Mouse (Mus musculus) neural tube, embryonic 11.5 days (tissue): ENCODE data around the gene Pcdh9. TPM values are rescaled to one million over a fixed set of nuclear protein-coding genes. Genes with fewer than 3 reads are reported as not detected.

ENCODE experiments used
- ATAC-seq: fragments of 200-750 bp; cut with Nextera tagmentation; 2 replicates; pipeline ENCODE4 v1.8.0; 2017; ENCODE audit warnings: moderate number of reproducible peaks, mild to moderate bottlenecking, moderate TSS enrichment, moderate library complexity; ENCODE audit not compliant: insufficient read depth, low FRiP score, low TSS enrichment
- DNase-seq: peaks from one replicate; pipeline ENCODE4 v3.0.0-alpha.2; 2015; ENCODE audit warnings: low spot score
- H3K27ac ChIP-seq: fragments of 300-500 bp; sonication (generic); 2 replicates; pipeline ENCODE4 v1.5.1; 2014; ENCODE audit warnings: low read depth, mild to moderate bottlenecking, low read length
- H3K27me3 ChIP-seq: fragments of 300-500 bp; sonication (generic); 2 replicates; pipeline ENCODE4 v1.6.1; 2014; ENCODE audit warnings: mild to moderate bottlenecking, low read length, mixed read lengths; ENCODE audit not compliant: control insufficient read depth, insufficient read depth
- H3K36me3 ChIP-seq: fragments of 300-500 bp; sonication (generic); 2 replicates; pipeline ENCODE4 v1.6.1; 2014; ENCODE audit warnings: mild to moderate bottlenecking, low read length, moderate library complexity, mixed read lengths; ENCODE audit not compliant: control insufficient read depth, insufficient read depth
- H3K4me1 ChIP-seq: fragments of 300-500 bp; sonication (generic); 2 replicates; pipeline ENCODE4 v1.6.1; 2014; ENCODE audit warnings: low read length, mixed read lengths; ENCODE audit not compliant: control insufficient read depth, insufficient read depth
- H3K4me2 ChIP-seq: fragments of 300-500 bp; sonication (generic); 2 replicates; pipeline ENCODE4 v1.6.1; 2014; ENCODE audit warnings: low read depth, mild to moderate bottlenecking, moderate library complexity
- H3K4me3 ChIP-seq: fragments of 300-500 bp; sonication (generic); 2 replicates; pipeline ENCODE4 v1.5.1; 2014; ENCODE audit warnings: low read depth, low read length
- H3K9ac ChIP-seq: fragments of 300-500 bp; sonication (generic); 2 replicates; pipeline ENCODE4 v1.6.1; 2014; ENCODE audit warnings: mild to moderate bottlenecking, low read length
- H3K9me3 ChIP-seq: fragments of 300-500 bp; sonication (generic); 2 replicates; pipeline ENCODE4 v1.6.1; 2016; ENCODE audit warnings: low read length; ENCODE audit not compliant: control insufficient read depth
- WGBS: fragments of 180-500 bp; shearing (Covaris S2); extraction: QIAGEN DNeasy Blood & Tissue Kit; methylation state at CpG from one replicate; pipeline ENCODE4 v1.1.7; 2014; 5-methylcytosine and 5-hydroxymethylcytosine counted together
- polyA plus RNA-seq: library from polyadenylated mRNA; unstranded; fragments of >200 nt; fragmentation: Nextera tagmentation; extraction: Ambion mirVana; gene quantifications from 2 replicates; pipeline ENCODE4 v1.2.1, GENCODE M21; 2014

Pcdh9 gene
- polyA plus RNA-seq, 1 experiment from 2014 or later: 48.6 TPM

DNA sequence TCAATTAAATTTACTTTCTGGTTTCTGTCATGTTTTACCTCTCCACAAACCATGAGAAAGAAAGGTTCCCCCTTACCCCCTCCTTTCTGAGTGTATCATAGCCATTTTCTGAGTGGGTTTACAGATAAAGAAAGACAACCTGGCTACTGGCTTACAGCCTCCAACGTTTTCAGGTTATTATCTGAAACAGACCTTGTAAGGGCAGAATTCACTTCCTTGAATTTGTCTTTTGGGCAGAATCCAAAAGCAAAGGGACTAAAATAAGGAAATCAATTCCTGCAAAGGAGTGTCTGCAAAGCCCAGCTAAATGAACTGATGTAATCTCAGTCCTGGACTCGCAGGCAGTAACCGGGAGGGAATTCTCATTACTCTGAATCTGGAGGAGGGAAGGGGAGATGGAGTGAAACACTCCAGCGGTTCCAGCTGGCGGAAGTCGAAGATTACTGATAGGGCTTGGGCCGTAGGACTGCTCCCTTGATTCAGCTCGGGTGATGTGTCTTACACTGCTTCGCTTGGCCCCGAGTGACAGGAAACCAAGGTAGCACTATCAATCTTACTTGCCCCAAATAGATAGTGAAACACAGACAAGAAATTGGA lies 156.3 kb downstream of the Pcdh9 start:
- no peak overlapping the region for H3K4me3 ChIP-seq
- no peaks in the 10 kb centered on the region for H3K9me3 ChIP-seq
- 86% methylated on average over 10 of the region's 10 CpGs for WGBS
- ATAC-seq (no peak), DNase-seq (no peak)
- H3K4me1 ChIP-seq: no peaks in the 10 kb centered on the region
- no peaks in the 10 kb centered on the region for H3K27me3 ChIP-seq
- H3K27ac ChIP-seq: no peak overlapping the region
- H3K9ac ChIP-seq: no peak overlapping the region
- H3K36me3 ChIP-seq: no peaks in the 10 kb centered on the region
- H3K4me2 ChIP-seq: no peak overlapping the region

DNA sequence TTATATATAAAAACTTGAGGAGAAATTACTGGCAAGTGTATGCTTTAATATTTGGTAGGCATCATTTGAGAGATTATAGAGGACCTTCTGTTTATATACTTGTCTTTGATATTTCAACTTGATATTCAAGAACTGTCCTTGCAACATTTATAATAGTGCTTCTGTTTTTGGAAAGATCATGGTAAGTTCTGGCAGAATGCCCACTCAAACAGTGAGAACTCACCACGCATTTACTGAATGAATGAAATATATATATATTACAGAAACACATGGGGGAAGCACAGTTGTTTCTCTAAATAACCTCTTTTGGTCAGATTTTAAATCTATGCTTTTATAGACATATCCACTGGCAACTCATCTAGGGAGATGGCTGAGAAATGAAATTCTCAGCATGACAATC lies 164.7 kb downstream of the Pcdh9 start:
- Histone ChIP-seq H3K4me3 (no peak overlapping the region), H3K4me2 (no peak overlapping the region), H3K27ac (no peak overlapping the region), H3K9me3 (no peaks in the 10 kb centered on the region), H3K27me3 (no peaks in the 10 kb centered on the region), H3K9ac (no peak overlapping the region), H3K4me1 (no peaks in the 10 kb centered on the region), H3K36me3 (no peaks in the 10 kb centered on the region)
- ATAC-seq (no peak), DNase-seq (no peak)
- 79% methylated on average over 1 of the region's 1 CpGs for WGBS

DNA sequence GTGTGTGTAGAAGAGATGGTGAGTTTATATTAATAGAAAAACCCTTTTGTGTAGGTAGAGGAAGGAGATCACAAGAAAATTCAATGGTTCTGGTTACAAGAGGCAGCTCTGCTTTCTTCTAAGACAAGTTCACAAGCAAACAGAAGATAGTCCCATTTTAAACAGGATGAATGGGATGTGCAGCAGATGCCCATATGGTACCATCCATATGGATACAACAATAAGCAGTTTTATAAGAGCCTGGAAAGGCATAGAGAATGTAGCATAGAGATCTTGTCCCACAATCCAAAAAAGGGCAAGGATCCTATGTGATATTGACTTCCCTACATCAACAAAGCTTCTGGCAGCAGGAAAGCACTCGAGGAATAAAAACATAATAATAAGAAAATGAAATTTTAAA lies 171.3 kb downstream of the Pcdh9 start:
- Histone ChIP-seq H3K9ac (no peak overlapping the region), H3K4me2 (no peak overlapping the region), H3K4me3 (no peak overlapping the region), H3K9me3 (no peaks in the 10 kb centered on the region), H3K27ac (no peak overlapping the region), H3K36me3 (no peaks in the 10 kb centered on the region), H3K4me1 (no peaks in the 10 kb centered on the region), H3K27me3 (no peaks in the 10 kb centered on the region)
- DNase-seq: no peak
- no peak for ATAC-seq
- 89% methylated on average over 1 of the region's 1 CpGs for WGBS

DNA sequence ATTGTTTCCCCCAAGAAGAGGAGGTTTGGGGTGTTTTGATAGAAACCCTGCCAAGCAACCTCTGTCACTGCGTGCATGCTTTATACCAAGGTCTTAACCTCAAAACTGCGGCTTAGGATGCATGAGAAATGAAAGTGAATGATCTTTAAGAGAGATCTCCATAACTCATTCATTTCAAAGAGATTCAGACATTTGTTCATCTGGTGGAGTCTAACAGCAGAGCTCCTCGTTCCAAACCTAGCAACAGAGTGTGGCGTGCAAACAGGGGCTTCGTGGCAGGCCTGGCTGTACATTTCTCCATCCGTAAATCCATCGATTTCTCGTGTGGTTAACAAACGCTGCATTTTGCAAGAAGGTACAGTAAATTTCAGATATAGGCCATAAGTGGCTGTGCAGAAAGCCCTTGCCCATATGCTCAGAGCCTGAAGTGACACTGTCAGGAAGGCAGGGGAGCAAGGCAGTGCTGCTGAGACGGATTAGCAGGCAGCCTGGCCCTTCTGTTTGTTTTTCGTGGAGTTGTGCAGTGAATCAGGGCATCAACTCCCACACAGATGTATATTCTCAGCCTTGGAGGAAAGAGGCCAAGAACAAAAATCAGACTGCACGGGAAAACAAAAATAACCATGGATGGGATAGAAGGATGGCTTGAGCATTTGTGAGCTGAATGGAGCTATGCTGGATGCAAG lies 177.1 kb downstream of the Pcdh9 start:
- no peaks in the 10 kb centered on the region for H3K9me3 ChIP-seq
- no peaks in the 10 kb centered on the region for H3K36me3 ChIP-seq
- no peak overlapping the region for H3K4me3 ChIP-seq
- no peak overlapping the region for H3K9ac ChIP-seq
- no peak for ATAC-seq
- H3K27ac ChIP-seq: 0 out of 2 replicates have a peak overlapping the region, but pooled peaks have one; percentile 10
- no peak for DNase-seq
- H3K4me1 ChIP-seq: peaks cover 6% of the 10 kb centered on the region; the same call in 1 of the 2 replicates
- H3K27me3 ChIP-seq: no peaks in the 10 kb centered on the region
- 60% methylated on average over 12 of the region's 12 CpGs for WGBS
- no peak overlapping the region for H3K4me2 ChIP-seq

DNA sequence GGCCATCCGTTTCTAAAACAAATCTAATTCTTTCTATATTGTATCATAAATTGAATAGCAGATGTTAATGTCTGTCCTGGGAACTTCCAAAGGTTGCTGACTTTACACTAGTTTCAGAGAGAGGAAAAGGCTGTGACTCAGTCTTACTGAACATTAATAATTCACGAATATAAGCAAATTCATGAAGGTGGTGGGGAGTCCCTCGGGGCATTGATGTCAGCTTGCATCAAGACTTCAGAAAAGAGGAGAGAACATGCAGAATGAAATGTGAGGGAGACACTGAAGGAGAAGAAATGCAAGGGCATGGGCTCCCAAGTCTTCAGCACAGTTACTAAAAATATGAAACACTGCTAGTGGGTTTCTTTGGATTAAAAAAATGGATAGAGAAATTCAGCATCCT lies 181.8 kb downstream of the Pcdh9 start:
- 66% methylated on average over 3 of the region's 3 CpGs for WGBS

DNA sequence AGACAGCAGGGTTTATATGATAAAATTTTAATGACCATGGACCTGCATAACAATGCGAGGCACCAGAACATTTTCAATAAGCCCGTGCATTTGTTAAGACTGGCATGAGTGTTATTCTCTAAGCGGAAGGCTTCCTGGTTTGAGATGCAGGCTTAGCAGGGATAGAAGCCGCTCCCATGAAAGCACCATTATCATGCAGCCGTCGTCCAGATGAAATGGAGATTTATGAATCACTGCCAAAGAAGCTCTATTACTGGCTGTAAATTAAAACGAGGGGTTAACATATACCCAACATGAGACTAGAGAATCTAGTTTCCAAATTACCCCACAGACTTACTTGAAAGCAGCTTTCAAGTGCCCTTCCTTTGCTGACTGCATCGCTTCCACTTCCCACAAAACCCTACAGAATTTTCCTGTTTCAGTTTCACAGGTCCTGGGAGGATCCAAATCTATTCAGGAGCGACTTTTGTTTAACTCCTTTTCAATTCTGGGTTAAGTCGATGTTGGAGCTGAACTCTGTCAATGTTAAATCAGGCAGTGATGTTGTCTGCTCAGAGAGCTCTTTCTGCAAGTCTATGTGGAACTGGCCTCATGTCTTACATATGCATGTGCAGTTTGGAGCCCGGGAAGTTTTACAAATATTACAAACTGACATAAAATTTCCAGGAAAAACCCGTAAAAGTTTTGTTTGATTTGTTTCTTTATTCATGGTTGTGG lies 188.9 kb downstream of the Pcdh9 start:
- no peak for DNase-seq
- Histone ChIP-seq H3K36me3 (no peaks in the 10 kb centered on the region), H3K4me2 (no peak overlapping the region), H3K27ac (no peak overlapping the region), H3K9ac (no peak overlapping the region), H3K4me3 (no peak overlapping the region), H3K27me3 (no peaks in the 10 kb centered on the region), H3K4me1 (0 out of 2 replicates have a peak, but pooled peaks cover 3% of the 10 kb centered on the region), H3K9me3 (no peaks in the 10 kb centered on the region)
- peak; percentile 45; the same call in 1 of the 2 replicates for ATAC-seq
- whole genome bisulfite sequencing: 37% methylated on average over 12 of the region's 12 CpGs

More for the DNA sequence above, 181.8 kb downstream of the Pcdh9 start:
- DNase-seq (no peak), ATAC-seq (no peak)
- H3K4me2 ChIP-seq: no peak overlapping the region
- no peak overlapping the region for H3K27ac ChIP-seq
- no peaks in the 10 kb centered on the region for H3K9me3 ChIP-seq
- H3K36me3 ChIP-seq: no peaks in the 10 kb centered on the region
- H3K27me3 ChIP-seq: no peaks in the 10 kb centered on the region
- H3K9ac ChIP-seq: no peak overlapping the region
- H3K4me1 ChIP-seq: peaks cover 3% of the 10 kb centered on the region; the same call in 1 of the 2 replicates
- H3K4me3 ChIP-seq: no peak overlapping the region

DNA sequence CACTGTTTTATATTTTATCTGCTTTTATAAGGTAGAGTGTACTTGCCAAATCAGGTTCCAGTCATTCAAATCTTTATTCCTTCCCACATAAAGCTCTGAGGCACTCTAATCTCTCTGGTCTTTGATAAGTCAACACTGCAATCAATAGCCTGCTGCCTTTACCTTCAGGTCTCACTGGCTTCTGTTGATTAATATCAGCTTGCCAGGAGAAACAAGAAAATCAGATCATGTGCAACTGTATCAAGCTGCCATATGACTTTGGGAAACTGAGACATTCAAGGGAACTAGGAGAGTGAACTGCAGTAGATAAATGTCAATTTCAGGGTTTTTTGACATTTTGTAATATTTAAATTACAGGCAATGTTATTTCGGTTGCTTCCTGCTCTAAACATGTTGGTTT lies 189.6 kb downstream of the Pcdh9 start:
- Histone ChIP-seq H3K4me1 (0 out of 2 replicates have a peak, but pooled peaks cover 3% of the 10 kb centered on the region), H3K36me3 (no peaks in the 10 kb centered on the region), H3K4me3 (no peak overlapping the region), H3K27ac (no peak overlapping the region), H3K4me2 (no peak overlapping the region), H3K9me3 (no peaks in the 10 kb centered on the region), H3K27me3 (no peaks in the 10 kb centered on the region), H3K9ac (no peak overlapping the region)
- no peak for ATAC-seq
- 85% methylated on average over 1 of the region's 1 CpGs for WGBS
- DNase-seq: no peak

DNA sequence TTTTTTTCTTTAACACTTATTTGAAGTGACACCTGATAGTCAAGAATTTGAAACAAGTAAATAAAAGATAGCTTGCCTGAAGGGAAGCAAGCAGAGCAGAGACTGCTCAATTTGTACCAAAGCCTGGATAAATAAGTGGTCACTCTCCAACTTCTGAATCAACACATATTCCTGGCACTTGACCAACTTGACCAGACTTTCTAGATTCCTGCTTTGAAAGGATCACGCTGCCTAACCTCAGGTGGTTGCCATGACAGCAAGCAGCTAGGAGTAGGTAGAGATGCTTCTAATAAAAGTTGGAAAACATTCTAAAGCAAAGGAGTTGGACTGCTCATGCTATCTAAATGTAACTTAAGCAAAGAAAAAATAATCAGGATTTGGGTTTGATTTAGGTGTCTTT lies 205.8 kb downstream of the Pcdh9 start:
- H3K9me3 ChIP-seq: no peaks in the 10 kb centered on the region
- WGBS: 73% methylated on average over 1 of the region's 1 CpGs
- ATAC-seq: no peak

More for the DNA sequence above, 205.8 kb downstream of the Pcdh9 start:
- DNase-seq: no peak
- Histone ChIP-seq H3K4me2 (no peak overlapping the region), H3K4me1 (no peaks in the 10 kb centered on the region), H3K9ac (no peak overlapping the region), H3K36me3 (no peaks in the 10 kb centered on the region), H3K4me3 (no peak overlapping the region), H3K27ac (no peak overlapping the region), H3K27me3 (no peaks in the 10 kb centered on the region)
